Mouse (Mus musculus) MEL (cell line): ENCODE data around the gene Klhl33. TPM values are rescaled to one million over a fixed set of nuclear protein-coding genes. Genes with fewer than 3 reads are reported as not detected.

ENCODE experiments used
- DNase-seq: peaks from one replicate; pipeline ENCODE4 v3.0.0; 2011; ENCODE audit warnings: low read depth, low spot score
- H3K27ac ChIP-seq: 2 replicates; pipeline ENCODE4 v1.5.1; 2012; ENCODE audit warnings: low read depth, mild to moderate bottlenecking, control low read depth, low read length, moderate library complexity; ENCODE audit not compliant: control insufficient read depth
- H3K27me3 ChIP-seq, 2 experiments: fragments of 150-350 bp in 1 of 2; sonication (generic) in 1 of 2; 2 replicates each; pipeline ENCODE4 v1.6.1; 2012; ENCODE audit warnings: low read length in 2 of 2, mild to moderate bottlenecking in 2 of 2, improper control_type of control experiment in 1 of 2, moderate library complexity in 1 of 2; ENCODE audit not compliant: insufficient read depth in 2 of 2, control insufficient read depth in 1 of 2
- H3K36me3 ChIP-seq, 2 experiments: 2 replicates each; pipeline ENCODE4 v1.6.1; 2012 to 2014; ENCODE audit warnings: low read length in 2 of 2, improper control_type of control experiment in 1 of 2, inconsistent platforms in 1 of 2, mild to moderate bottlenecking in 1 of 2; ENCODE audit not compliant: insufficient read depth in 2 of 2, control insufficient read depth in 1 of 2
- H3K4me1 ChIP-seq, 2 experiments: fragments of 150-350 bp in 1 of 2; sonication (generic) in 1 of 2; 2 replicates each; pipeline ENCODE4 v1.6.1; 2012; ENCODE audit warnings: low read length in 2 of 2, improper control_type of control experiment in 1 of 2, mild to moderate bottlenecking in 1 of 2; ENCODE audit not compliant: insufficient read depth in 2 of 2, control insufficient read depth in 1 of 2
- H3K4me3 ChIP-seq, 2 experiments: fragments of 150-350 bp in 1 of 2; sonication (generic) in 1 of 2; 2 replicates each; pipeline ENCODE4 v1.5.1; 2012; ENCODE audit warnings: low read depth in 2 of 2, low read length in 2 of 2, mild to moderate bottlenecking in 2 of 2, moderate library complexity in 2 of 2, control low read depth in 1 of 2, improper control_type of control experiment in 1 of 2; ENCODE audit not compliant: control insufficient read depth in 1 of 2, insufficient read depth in 1 of 2
- H3K79me2 ChIP-seq: 2 replicates; pipeline ENCODE4 v1.6.1; 2012; ENCODE audit warnings: mild to moderate bottlenecking, low read length, moderate library complexity; ENCODE audit not compliant: control insufficient read depth, poor library complexity, insufficient read depth
- H3K9ac ChIP-seq: 2 replicates; pipeline ENCODE4 v1.6.1; 2012; ENCODE audit warnings: low read depth, mild to moderate bottlenecking, control low read depth, low read length, moderate library complexity; ENCODE audit not compliant: control insufficient read depth, poor library complexity, severe bottlenecking
- H3K9me3 ChIP-seq: fragments of 150-350 bp; sonication (generic); replicated peaks from 2 replicates; pipeline ENCODE4 v1.6.1; 2012; ENCODE audit warnings: mild to moderate bottlenecking, low read length, improper control_type of control experiment, moderate library complexity; ENCODE audit not compliant: insufficient read depth
- CHD2 ChIP-seq: IDR thresholded peaks from 2 replicates; pipeline ENCODE4 v1.6.1; 2011; ENCODE audit warnings: low read length, improper control_type of control experiment
- CTCF ChIP-seq, 3 experiments: IDR thresholded peaks in 2 of 3; conservative IDR thresholded peaks in 1 of 3; 2 replicates each; pipeline ENCODE4 v1.5.1; 2011 to 2012; ENCODE audit warnings: low read length in 3 of 3, low read depth in 2 of 3, mild to moderate bottlenecking in 2 of 3, improper control_type of control experiment in 1 of 3, inconsistent platforms in 1 of 3, mixed read lengths in 1 of 3, moderate library complexity in 1 of 3; ENCODE audit not compliant: control insufficient read depth in 1 of 3, insufficient read depth in 1 of 3, poor library complexity in 1 of 3, severe bottlenecking in 1 of 3
- EP300 ChIP-seq, 2 experiments: IDR thresholded peaks; 2 replicates each; pipeline ENCODE4 v1.6.1; 2011; ENCODE audit warnings: improper control_type of control experiment in 2 of 2, low read length in 2 of 2, low read depth in 1 of 2, mild to moderate bottlenecking in 1 of 2
- ETS1 ChIP-seq: IDR thresholded peaks from 2 replicates; pipeline ENCODE4 v1.6.1; 2012; ENCODE audit warnings: low read depth, mild to moderate bottlenecking, inconsistent platforms, low read length, improper control_type of control experiment, moderate library complexity
- MAFK ChIP-seq: IDR thresholded peaks from 2 replicates; pipeline ENCODE4 v1.6.1; 2011; ENCODE audit warnings: low read depth, mild to moderate bottlenecking, low read length, improper control_type of control experiment, borderline replicate concordance
- MAX ChIP-seq: IDR thresholded peaks from 2 replicates; pipeline ENCODE4 v1.6.1; 2011; ENCODE audit warnings: low read length, improper control_type of control experiment
- MEF2A ChIP-seq: IDR thresholded peaks from 2 replicates; pipeline ENCODE4 v1.6.1; 2014; ENCODE audit warnings: low read depth, mild to moderate bottlenecking, inconsistent platforms, low read length, improper control_type of control experiment; ENCODE audit not compliant: poor library complexity, insufficient replicate concordance, severe bottlenecking; ENCODE audit errors: extremely low read depth
- NRF1 ChIP-seq: IDR thresholded peaks from 2 replicates; pipeline ENCODE4 v1.6.1; 2014; ENCODE audit warnings: low read depth, mild to moderate bottlenecking, inconsistent platforms, low read length, improper control_type of control experiment, moderate library complexity; ENCODE audit not compliant: poor library complexity, insufficient read depth, severe bottlenecking
- POLR2AphosphoS2 ChIP-seq: IDR thresholded peaks from 2 replicates; pipeline ENCODE4 v1.6.1; 2011; ENCODE audit warnings: low read length, improper control_type of control experiment
- SIN3A ChIP-seq: IDR thresholded peaks from 2 replicates; pipeline ENCODE4 v1.6.1; 2012; ENCODE audit warnings: low read length, improper control_type of control experiment, inconsistent platforms
- SMC3 ChIP-seq: IDR thresholded peaks from 2 replicates; pipeline ENCODE4 v1.6.1; 2011; ENCODE audit warnings: low read depth, low read length, improper control_type of control experiment
- TAL1 ChIP-seq: IDR thresholded peaks from 2 replicates; pipeline ENCODE4 v1.6.1; 2012; ENCODE audit warnings: mild to moderate bottlenecking, inconsistent platforms, low read length, moderate library complexity, mixed read lengths
- USF1 ChIP-seq: IDR thresholded peaks from 2 replicates; pipeline ENCODE4 v1.6.1; 2014; ENCODE audit warnings: low read depth, mild to moderate bottlenecking, inconsistent platforms, low read length, improper control_type of control experiment, moderate library complexity
- USF2 ChIP-seq, 2 experiments: IDR thresholded peaks; 2 replicates each; pipeline ENCODE4 v1.6.1; 2011 to 2012; ENCODE audit warnings: improper control_type of control experiment in 2 of 2, low read length in 2 of 2, borderline replicate concordance in 1 of 2, inconsistent platforms in 1 of 2, low read depth in 1 of 2, mild to moderate bottlenecking in 1 of 2; ENCODE audit not compliant: insufficient read depth in 1 of 2
- ZC3H11A ChIP-seq: IDR thresholded peaks from 2 replicates; pipeline ENCODE4 v1.6.1; 2012; ENCODE audit warnings: low read depth, mild to moderate bottlenecking, inconsistent platforms, low read length, improper control_type of control experiment
- ZKSCAN1 ChIP-seq: IDR thresholded peaks from 2 replicates; pipeline ENCODE4 v1.6.1; 2012; ENCODE audit warnings: low read depth, mild to moderate bottlenecking, inconsistent platforms, low read length, improper control_type of control experiment, moderate library complexity
- polyA plus RNA-seq, 2 experiments: library from polyadenylated mRNA; stranded (reverse) in 1 of 2; unstranded in 1 of 2; fragments of >175 nt in 1 of 2; fragments of >200 nt in 1 of 2; gene quantifications; 2 replicates each; pipeline versions ENCODE4 v1.2.1 to v1.2.4; 2012; ENCODE audit warnings: low replicate concordance in 2 of 2, low read depth in 1 of 2; ENCODE audit not compliant: insufficient read length in 2 of 2, insufficient read depth in 1 of 2, missing spikeins in 1 of 2
- total RNA-seq: library from RNA; depleted of rRNA; stranded (reverse); fragments of 300-350 nt; gene quantifications from 2 replicates; pipeline ENCODE4 v1.2.3, GENCODE M21; 2012; rRNA removed

Klhl33 gene
- total and polyA plus RNA-seq, 3 experiments = 0.01 TPM; not detected in 2

GRCm38 (mm10) chr14:50862641-50863040, 34.7 kb downstream of the Klhl33 start:
- H3K9me3 ChIP-seq = no peaks in the 10 kb centered on the region
- no peaks in the 10 kb centered on the region for H3K79me2 ChIP-seq
- no peak overlapping the region for H3K27ac ChIP-seq
- H3K4me3 ChIP-seq = no peak overlapping the region
- TF ChIP-seq ZKSCAN1 (no peak), TAL1 (no peak), ZC3H11A (no peak), NRF1 (no peak), MAX (no peak), POLR2AphosphoS2 (no peak), USF1 (no peak), SMC3 (no peak), SIN3A (no peak), CTCF (IDR thresholded peaks at IDR 0.05 in 2 of 3, conservative IDR thresholded peaks at IDR 0.05 in 1 of 3; ENCODE audit: control insufficient read depth in 1 of 3, insufficient read depth in 1 of 3, low read depth in 2 of 3, low read length in 3 of 3, poor library complexity in 1 of 3, severe bottlenecking in 1 of 3) (no peak), ETS1 (no peak), MEF2A (no peak), CHD2 (no peak)
- no peaks in the 10 kb centered on the region for H3K36me3 ChIP-seq
- no peak for DNase-seq
- no peaks in the 10 kb centered on the region for H3K4me1 ChIP-seq
- no peaks in the 10 kb centered on the region for H3K27me3 ChIP-seq
- H3K9ac ChIP-seq = no peak overlapping the region

GRCm38 (mm10) chr14:50855788-50856187, 41.5 kb downstream of the Klhl33 start:
- Histone ChIP-seq H3K36me3 (no peaks in the 10 kb centered on the region), H3K4me3 (no peak overlapping the region), H3K9me3 (no peaks in the 10 kb centered on the region), H3K79me2 (no peaks in the 10 kb centered on the region), H3K9ac (no peak overlapping the region), H3K4me1 (no peaks in the 10 kb centered on the region), H3K27me3 (no peaks in the 10 kb centered on the region), H3K27ac (no peak overlapping the region)
- no peak for DNase-seq
- TF ChIP-seq MAFK = no peak
- no peak for TF ChIP-seq POLR2AphosphoS2
- TF ChIP-seq ETS1 = no peak
- no peak for TF ChIP-seq EP300 (IDR thresholded peaks at IDR 0.05; ENCODE audit: low read depth in 1 of 2, low read length in 2 of 2)
- TF ChIP-seq USF2 (IDR thresholded peaks at IDR 0.05; ENCODE audit: borderline replicate concordance in 1 of 2, insufficient read depth in 1 of 2, low read depth in 1 of 2, low read length in 2 of 2) = no peak

Other genes starting within 250 kb of the Klhl33 start
- not detected in 2 replicates for gene Olfr747, start 204.3 kb downstream of the Klhl33 start, total RNA-seq
- gene Olfr747, start 204.3 kb downstream of the Klhl33 start, polyA plus RNA-seq = not detected
- gene Olfr748, start 190.1 kb downstream of the Klhl33 start, total RNA-seq = not detected in 2 replicates
- not detected for gene Olfr748, start 190.1 kb downstream of the Klhl33 start, polyA plus RNA-seq
- gene Olfr749, start 152.4 kb downstream of the Klhl33 start, total RNA-seq = not detected in 2 replicates
- gene Olfr749, start 152.4 kb downstream of the Klhl33 start, polyA plus RNA-seq = not detected
- gene Ttc5, start 112.0 kb downstream of the Klhl33 start, total RNA-seq = 22.7 and 24.2 TPM in 2 replicates
- gene Ttc5, start 112.0 kb downstream of the Klhl33 start, polyA plus RNA-seq = 10 to 100 TPM in 1 of 2 experiments, not detected in 1; 28.1 TPM
- gene Ccnb1ip1, start 89.8 kb downstream of the Klhl33 start, total RNA-seq = 23.3 and 28.3 TPM in 2 replicates
- gene Ccnb1ip1, start 89.8 kb downstream of the Klhl33 start, polyA plus RNA-seq = 10 to 100 TPM in 1 of 2 experiments, not detected in 1; 27.6 TPM
- gene Parp2, start 89.7 kb downstream of the Klhl33 start, total RNA-seq = 65.6 and 81.1 TPM in 2 replicates
- gene Parp2, start 89.7 kb downstream of the Klhl33 start, polyA plus RNA-seq = 10 to 100 TPM in 1 of 2 experiments, not detected in 1; 83.2 TPM
- 19.5 and 36.8 TPM in 2 replicates for gene Tep1, start 26.9 kb downstream of the Klhl33 start, total RNA-seq
- gene Tep1, start 26.9 kb downstream of the Klhl33 start, polyA plus RNA-seq = 10 to 100 TPM in 1 of 2 experiments, not detected in 1; 13.7 TPM
- 28.0 and 29.6 TPM in 2 replicates for gene Osgep, start 27.4 kb upstream of the Klhl33 start, total RNA-seq
- gene Osgep, start 27.4 kb upstream of the Klhl33 start, polyA plus RNA-seq = 10 to 100 TPM in 1 of 2 experiments, not detected in 1; 45.1 TPM
- 123 and 129 TPM in 2 replicates for gene Apex1, start 27.5 kb upstream of the Klhl33 start, total RNA-seq
- gene Apex1, start 27.5 kb upstream of the Klhl33 start, polyA plus RNA-seq = 100 to 1,000 TPM in 1 of 2 experiments, not detected in 1; 155 TPM
- gene Pip4p1, start 33.3 kb upstream of the Klhl33 start, total RNA-seq = 10.5 and 12.2 TPM in 2 replicates
- gene Pip4p1, start 33.3 kb upstream of the Klhl33 start, polyA plus RNA-seq = 10 to 100 TPM in 1 of 2 experiments, not detected in 1; 21.6 TPM
- 46.7 and 49.7 TPM in 2 replicates for gene Pnp, start 33.6 kb upstream of the Klhl33 start, total RNA-seq
- gene Pnp, start 33.6 kb upstream of the Klhl33 start, polyA plus RNA-seq = 100 to 1,000 TPM in 1 of 2 experiments, 10 to 100 TPM in 1; 36.2 to 302 TPM
- 11.7 and 14.5 TPM in 2 replicates for gene Gm49342, start 47.0 kb upstream of the Klhl33 start, total RNA-seq
- 10 to 100 TPM in 1 of 2 experiments, not detected in 1; 45.2 TPM for gene Gm49342, start 47.0 kb upstream of the Klhl33 start, polyA plus RNA-seq
- gene Pnp2, start 58.5 kb upstream of the Klhl33 start, total RNA-seq = 0.65 and 0.85 TPM in 2 replicates
- 1 to 10 TPM in 1 of 2 experiments, not detected in 1; 1.7 TPM for gene Pnp2, start 58.5 kb upstream of the Klhl33 start, polyA plus RNA-seq
- not detected in 2 replicates for gene Rnase10, start 110.2 kb upstream of the Klhl33 start, total RNA-seq
- gene Rnase10, start 110.2 kb upstream of the Klhl33 start, polyA plus RNA-seq = not detected
- not detected in 2 replicates for gene Rnase9, start 144.4 kb upstream of the Klhl33 start, total RNA-seq
- not detected for gene Rnase9, start 144.4 kb upstream of the Klhl33 start, polyA plus RNA-seq
- not detected in 2 replicates for gene Rnase11, start 152.7 kb upstream of the Klhl33 start, total RNA-seq
- gene Rnase11, start 152.7 kb upstream of the Klhl33 start, polyA plus RNA-seq = not detected
- not detected in 2 replicates for gene Rnase12, start 160.2 kb upstream of the Klhl33 start, total RNA-seq
- not detected for gene Rnase12, start 160.2 kb upstream of the Klhl33 start, polyA plus RNA-seq
- gene Olfr750, start 176.9 kb upstream of the Klhl33 start, total RNA-seq = not detected in 2 replicates
- gene Olfr750, start 176.9 kb upstream of the Klhl33 start, polyA plus RNA-seq = not detected
- gene Rnase4, start 193.6 kb upstream of the Klhl33 start, total RNA-seq = not detected in 2 replicates
- under 1 TPM in 1 of 2 experiments, not detected in 1; 0.18 TPM for gene Rnase4, start 193.6 kb upstream of the Klhl33 start, polyA plus RNA-seq
- not detected in 2 replicates for gene Ang, start 193.6 kb upstream of the Klhl33 start, total RNA-seq
- not detected for gene Ang, start 193.6 kb upstream of the Klhl33 start, polyA plus RNA-seq
- not detected in 2 replicates for gene Eddm3b, start 216.9 kb upstream of the Klhl33 start, total RNA-seq
- gene Eddm3b, start 216.9 kb upstream of the Klhl33 start, polyA plus RNA-seq = not detected
- 65.0 and 73.4 TPM in 2 replicates for gene Rnase6, start 226.4 kb upstream of the Klhl33 start, total RNA-seq
- gene Rnase6, start 226.4 kb upstream of the Klhl33 start, polyA plus RNA-seq = 10 to 100 TPM in 1 of 2 experiments, not detected in 1; 49.2 TPM
- gene Rnase1, start 249.3 kb upstream of the Klhl33 start, total RNA-seq = not detected in 2 replicates
- gene Rnase1, start 249.3 kb upstream of the Klhl33 start, polyA plus RNA-seq = under 1 TPM in 1 of 2 experiments, not detected in 1; 0.07 TPM